Mouse (Mus musculus): ENCODE results near the gene Rrp1.
"Not testable (repeated sequence)": the region's sequence is repeated elsewhere in the genome, so short reads cannot be mapped to it uniquely, and the experiment has no call there.

GRCm38 (mm10) chr10:78414936-78415335 lies 2.1 kb upstream of the Rrp1 start:
- not testable (repeated sequence) for TF ChIP-seq CTCF (IDR thresholded peaks at IDR 0.05; ENCODE audit: extremely low read depth, insufficient read depth, insufficient read length, insufficient replicate concordance); POLR2A (IDR thresholded peaks at IDR 0.05; ENCODE audit: low read depth, low read length)

All from spleen, adult 2 months (tissue).